Mouse (Mus musculus) liver, embryonic 12.5 days (tissue): ENCODE measurements at regions not wholly inside any gene's neighbourhood (a gene's known extent, or its start where the extent isn't known, plus 50 kb on each side); places are given as distances from the start of the nearest gene placed in this dataset.

Source experiments
- ATAC-seq: fragments of 200-750 bp; cut with Nextera tagmentation; 2 replicates; pipeline ENCODE4 v1.8.0; 2017; ENCODE audit warnings: moderate number of reproducible peaks, mild to moderate bottlenecking, moderate library complexity
- H3K27ac ChIP-seq: fragments of 300-500 bp; sonication (generic); 2 replicates; pipeline ENCODE4 v1.5.1; 2016; ENCODE audit warnings: mild to moderate bottlenecking
- H3K27me3 ChIP-seq: fragments of 300-500 bp; sonication (generic); replicated peaks from 2 replicates; pipeline ENCODE4 v1.6.1; 2016; ENCODE audit warnings: mild to moderate bottlenecking, moderate library complexity
- H3K36me3 ChIP-seq: fragments of 300-500 bp; sonication (generic); 2 replicates; pipeline ENCODE4 v1.6.1; 2016; ENCODE audit warnings: mild to moderate bottlenecking, moderate library complexity
- H3K4me1 ChIP-seq: fragments of 300-500 bp; sonication (generic); 2 replicates; pipeline ENCODE4 v1.6.1; 2016
- H3K4me2 ChIP-seq: fragments of 300-500 bp; sonication (generic); 2 replicates; pipeline ENCODE4 v1.6.1; 2016; ENCODE audit warnings: mild to moderate bottlenecking, moderate library complexity
- H3K4me3 ChIP-seq: fragments of 300-500 bp; sonication (generic); 2 replicates; pipeline ENCODE4 v1.5.1; 2016; ENCODE audit warnings: mild to moderate bottlenecking, moderate library complexity
- H3K9ac ChIP-seq: fragments of 300-500 bp; sonication (generic); 2 replicates; pipeline ENCODE4 v1.6.1; 2016; ENCODE audit warnings: mild to moderate bottlenecking, moderate library complexity
- H3K9me3 ChIP-seq: fragments of 300-500 bp; sonication (generic); replicated peaks from 2 replicates; pipeline ENCODE4 v1.6.1; 2016; ENCODE audit warnings: mild to moderate bottlenecking, moderate library complexity
- WGBS: fragments of 180-500 bp; shearing (Covaris S2); methylation state at CpG from one replicate; pipeline ENCODE4 v1.1.7; 2016; ENCODE audit not compliant: insufficient replicate concordance; 5-methylcytosine and 5-hydroxymethylcytosine counted together

DNA sequence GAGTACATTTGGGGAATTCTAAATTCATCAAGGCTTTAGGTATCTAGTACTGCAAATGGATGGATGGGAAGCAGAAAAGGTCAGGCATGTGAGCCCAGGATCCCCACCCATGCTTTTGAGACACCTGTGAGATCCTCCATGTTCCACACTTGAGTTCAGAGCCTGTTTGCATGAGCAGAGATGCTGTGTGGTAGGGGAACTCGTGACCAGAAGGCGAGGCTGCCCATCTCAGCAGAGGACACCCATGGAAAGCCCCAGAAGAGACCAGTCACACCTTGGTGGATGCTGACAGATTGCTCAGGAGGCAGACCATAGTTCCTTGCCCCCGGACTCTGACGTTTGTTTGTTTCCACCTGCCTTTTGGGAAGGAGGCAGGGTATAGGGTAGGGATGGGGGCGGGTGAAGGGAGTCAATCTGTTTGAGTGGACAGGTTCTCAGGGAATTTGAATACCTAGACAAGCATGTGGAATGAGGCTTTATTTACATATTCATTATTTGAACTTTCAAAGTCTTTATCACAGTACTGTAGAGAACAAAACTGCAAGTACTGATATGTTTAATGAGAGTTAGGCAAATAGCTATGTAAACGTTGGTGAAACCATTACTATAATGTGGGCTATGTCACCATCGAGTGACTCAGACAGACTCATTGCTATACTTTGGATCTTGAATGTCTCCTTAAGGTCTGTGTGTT is 278.5 kb downstream of the Dhx35 start:
- no peaks in the 10 kb centered on the region for H3K9me3 ChIP-seq
- H3K4me1 ChIP-seq: no peaks in the 10 kb centered on the region
- no peaks in the 10 kb centered on the region for H3K27me3 ChIP-seq
- H3K27ac ChIP-seq: no peak overlapping the region
- ATAC-seq: no peak
- H3K9ac ChIP-seq: no peak overlapping the region
- 70% methylated on average over 7 of the region's 7 CpGs for WGBS
- H3K4me2 ChIP-seq: no peak overlapping the region
- H3K4me3 ChIP-seq: no peak overlapping the region
- H3K36me3 ChIP-seq: no peaks in the 10 kb centered on the region

DNA sequence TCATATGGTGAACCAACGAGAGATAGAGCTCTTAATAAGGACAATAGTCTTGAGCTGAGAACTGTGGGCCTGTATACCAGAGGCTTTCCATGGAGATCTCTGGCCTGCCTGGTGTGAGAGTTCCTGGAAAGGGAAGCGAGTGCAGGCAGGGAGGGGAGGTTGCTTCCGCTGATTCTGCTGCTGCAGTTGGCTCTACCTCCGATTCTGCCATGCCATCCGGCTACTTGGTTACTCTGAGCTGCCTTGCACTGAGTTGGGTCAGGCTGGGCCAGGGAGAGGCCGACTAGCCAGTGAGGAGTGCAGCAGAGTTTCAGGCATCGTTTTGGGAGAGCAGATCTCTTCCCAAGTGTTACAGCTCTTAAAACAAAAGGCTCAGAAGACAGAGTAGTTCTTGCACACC is 285.2 kb downstream of the Dhx35 start:
- 49% methylated on average over 7 of the region's 7 CpGs for WGBS
- Histone ChIP-seq H3K27ac (no peak overlapping the region), H3K9ac (no peak overlapping the region), H3K36me3 (no peaks in the 10 kb centered on the region), H3K9me3 (no peaks in the 10 kb centered on the region), H3K4me3 (no peak overlapping the region), H3K27me3 (no peaks in the 10 kb centered on the region), H3K4me1 (no peaks in the 10 kb centered on the region), H3K4me2 (no peak overlapping the region)
- ATAC-seq: no peak

DNA sequence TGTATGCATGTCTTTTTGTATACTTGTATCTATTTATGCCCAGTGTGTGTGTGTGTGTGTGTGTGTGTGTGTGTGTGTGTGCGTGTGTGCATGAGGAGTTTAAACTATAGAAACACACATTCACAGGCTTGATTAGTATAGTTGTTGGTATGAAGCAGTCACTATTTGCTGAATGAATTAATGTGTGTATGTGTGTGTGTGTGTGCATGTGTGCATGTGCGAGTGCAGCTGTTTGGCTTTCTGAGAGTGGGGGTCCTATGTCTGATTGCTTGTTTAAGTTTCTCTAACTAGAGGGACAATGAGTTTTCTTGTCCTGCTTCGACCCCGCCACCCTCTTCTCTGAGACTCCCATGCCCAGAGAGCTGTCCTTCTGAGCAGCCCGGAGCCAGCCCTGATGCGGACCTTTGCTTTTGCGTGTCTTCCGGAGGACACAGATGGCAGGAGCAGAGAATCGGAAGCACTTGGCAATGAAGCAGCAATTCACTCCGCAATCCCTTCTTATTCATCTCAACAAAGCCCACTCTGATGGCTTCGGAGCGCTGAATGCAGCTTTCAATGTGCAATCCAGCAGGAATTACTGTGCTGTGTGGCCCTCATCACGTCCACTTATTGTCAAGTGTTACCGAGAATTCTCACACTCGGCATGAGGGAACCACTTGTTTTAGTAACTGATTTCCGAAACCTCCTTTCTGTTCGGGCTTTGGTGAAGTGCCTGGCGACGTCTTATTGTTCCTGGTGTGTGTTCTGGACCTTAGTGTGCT is 286.4 kb downstream of the Dhx35 start:
- Histone ChIP-seq H3K27me3 (no peaks in the 10 kb centered on the region), H3K4me1 (no peaks in the 10 kb centered on the region), H3K4me2 (no peak overlapping the region), H3K9me3 (no peaks in the 10 kb centered on the region), H3K4me3 (no peak overlapping the region), H3K9ac (no peak overlapping the region), H3K27ac (no peak overlapping the region), H3K36me3 (no peaks in the 10 kb centered on the region)
- 79% methylated on average over 19 of the region's 19 CpGs for WGBS
- ATAC-seq: no peak

DNA sequence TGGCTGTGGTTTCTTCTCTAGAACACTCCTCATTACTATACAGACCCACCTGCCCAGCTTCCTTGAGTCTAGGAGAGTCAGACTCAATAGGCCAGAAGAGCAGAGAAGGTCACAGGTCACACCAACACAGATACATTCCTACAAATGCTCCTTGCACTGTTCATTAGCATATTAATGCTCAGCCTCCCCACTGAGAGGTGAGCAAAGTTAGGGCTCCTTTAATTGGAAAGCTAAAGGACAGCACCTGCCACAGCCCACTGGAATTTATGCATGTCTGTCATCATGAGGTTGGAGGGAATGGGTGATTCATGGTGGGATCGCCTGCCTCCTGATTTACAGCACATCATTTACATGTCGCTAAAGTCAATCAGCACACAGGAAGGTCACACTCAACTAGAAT is 292.2 kb downstream of the Dhx35 start:
- no peaks in the 10 kb centered on the region for H3K27me3 ChIP-seq
- 70% methylated on average over 2 of the region's 2 CpGs for WGBS
- no peak overlapping the region for H3K27ac ChIP-seq
- no peaks in the 10 kb centered on the region for H3K9me3 ChIP-seq
- no peaks in the 10 kb centered on the region for H3K36me3 ChIP-seq
- no peak overlapping the region for H3K4me3 ChIP-seq
- H3K4me1 ChIP-seq: no peaks in the 10 kb centered on the region
- no peak overlapping the region for H3K4me2 ChIP-seq
- no peak for ATAC-seq
- H3K9ac ChIP-seq: no peak overlapping the region

DNA sequence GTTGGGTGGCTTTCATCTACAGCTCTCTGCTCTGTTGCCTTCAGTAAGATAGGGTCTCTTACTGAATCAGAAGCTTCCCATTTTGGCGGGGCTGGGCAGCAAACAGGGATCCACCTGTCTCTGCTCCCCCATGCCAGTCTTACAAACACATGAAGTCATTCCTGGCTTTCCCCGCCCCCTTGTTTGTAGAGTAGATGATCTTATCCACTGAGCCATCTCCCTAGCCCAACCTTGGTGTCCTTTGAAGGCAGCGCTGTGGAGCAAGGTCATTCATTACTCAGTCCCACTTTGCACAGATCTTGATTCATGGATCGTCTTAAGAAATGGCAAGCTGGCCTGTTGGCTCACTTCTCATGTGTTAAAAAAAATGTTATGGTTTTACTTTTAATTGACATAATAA is 293.6 kb downstream of the Dhx35 start:
- no peak overlapping the region for H3K4me2 ChIP-seq
- no peak for ATAC-seq
- no peak overlapping the region for H3K4me3 ChIP-seq
- no peak overlapping the region for H3K9ac ChIP-seq
- 53% methylated on average over 4 of the region's 4 CpGs for WGBS
- H3K9me3 ChIP-seq: no peaks in the 10 kb centered on the region
- H3K27me3 ChIP-seq: no peaks in the 10 kb centered on the region
- H3K4me1 ChIP-seq: no peaks in the 10 kb centered on the region
- H3K27ac ChIP-seq: no peak overlapping the region
- no peaks in the 10 kb centered on the region for H3K36me3 ChIP-seq

DNA sequence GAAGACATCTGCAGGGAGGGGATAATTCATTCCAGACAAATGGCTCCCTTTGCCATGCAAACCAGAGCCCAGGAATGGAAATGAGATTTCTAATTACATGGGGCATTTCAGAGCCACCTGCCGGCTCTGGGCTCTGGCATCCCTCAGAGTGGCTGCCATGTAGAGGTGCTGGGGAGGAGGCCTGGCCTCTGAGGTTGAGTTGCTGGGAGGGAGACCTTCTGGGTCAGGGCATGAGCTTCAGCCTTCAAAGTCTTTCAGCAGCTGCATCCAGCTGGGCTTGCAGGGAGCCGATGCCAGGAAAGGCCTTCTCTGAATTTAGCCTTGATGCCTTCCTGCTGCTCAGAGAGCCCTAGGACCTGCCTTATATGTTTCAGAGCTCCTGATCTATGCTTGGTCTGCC is 302.1 kb downstream of the Dhx35 start:
- Histone ChIP-seq H3K9me3 (no peaks in the 10 kb centered on the region), H3K4me2 (no peak overlapping the region), H3K36me3 (no peaks in the 10 kb centered on the region), H3K27ac (no peak overlapping the region), H3K9ac (no peak overlapping the region), H3K27me3 (no peaks in the 10 kb centered on the region), H3K4me1 (no peaks in the 10 kb centered on the region), H3K4me3 (no peak overlapping the region)
- no peak for ATAC-seq
- WGBS: 53% methylated on average over 2 of the region's 2 CpGs

DNA sequence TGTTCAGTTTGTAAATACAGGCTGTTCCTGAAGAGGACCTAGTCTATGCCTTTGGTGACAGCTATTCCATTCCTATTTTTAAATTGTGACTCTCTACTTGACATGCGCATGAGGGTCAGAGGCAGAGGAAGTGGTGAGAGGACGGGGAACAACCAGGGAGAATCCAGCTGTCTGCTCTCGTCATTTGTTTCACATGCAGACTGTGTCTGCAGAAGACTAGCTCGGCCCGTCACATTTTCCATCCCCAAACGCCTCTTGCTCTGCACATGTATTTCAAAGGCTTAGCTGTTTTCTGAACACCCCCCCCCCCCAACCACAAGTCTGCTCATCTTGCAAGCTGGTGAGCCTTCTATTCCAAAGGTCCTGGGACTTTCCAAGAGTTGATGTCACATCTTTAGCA is 339.4 kb downstream of the Dhx35 start:
- Histone ChIP-seq H3K4me3 (no peak overlapping the region), H3K4me2 (no peak overlapping the region), H3K27me3 (no peaks in the 10 kb centered on the region), H3K9me3 (0 out of 2 replicates have a peak, but pooled peaks cover 14% of the 10 kb centered on the region), H3K36me3 (no peaks in the 10 kb centered on the region), H3K9ac (no peak overlapping the region), H3K27ac (no peak overlapping the region), H3K4me1 (no peaks in the 10 kb centered on the region)
- WGBS: 49% methylated on average over 6 of the region's 6 CpGs
- no peak for ATAC-seq

DNA sequence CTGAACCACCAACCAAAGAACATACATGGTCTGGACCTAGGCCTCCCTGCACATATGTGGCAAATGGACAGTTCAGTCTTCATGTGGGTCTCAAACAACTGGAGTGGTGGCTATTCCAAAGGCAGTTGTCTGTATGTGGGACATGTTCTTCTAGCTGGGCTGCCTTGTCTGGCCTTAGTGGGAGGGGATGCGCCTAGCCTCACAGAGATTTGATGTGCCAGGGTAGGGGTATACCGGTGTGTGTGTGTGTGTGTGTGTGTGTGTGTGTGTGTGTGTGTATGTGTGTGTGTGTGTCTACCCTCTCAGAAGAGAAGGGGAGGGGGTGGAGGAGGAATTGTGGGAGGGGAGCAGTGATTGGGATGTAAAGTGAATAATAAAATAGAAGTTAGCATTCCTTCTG is 344.0 kb downstream of the Dhx35 start:
- no peak overlapping the region for H3K4me3 ChIP-seq
- H3K9me3 ChIP-seq: no peaks in the 10 kb centered on the region
- H3K9ac ChIP-seq: no peak overlapping the region
- H3K4me2 ChIP-seq: no peak overlapping the region
- no peak overlapping the region for H3K27ac ChIP-seq
- no peaks in the 10 kb centered on the region for H3K27me3 ChIP-seq
- no peaks in the 10 kb centered on the region for H3K36me3 ChIP-seq
- H3K4me1 ChIP-seq: no peaks in the 10 kb centered on the region
- WGBS: 74% methylated on average over 2 of the region's 2 CpGs
- ATAC-seq: no peak

DNA sequence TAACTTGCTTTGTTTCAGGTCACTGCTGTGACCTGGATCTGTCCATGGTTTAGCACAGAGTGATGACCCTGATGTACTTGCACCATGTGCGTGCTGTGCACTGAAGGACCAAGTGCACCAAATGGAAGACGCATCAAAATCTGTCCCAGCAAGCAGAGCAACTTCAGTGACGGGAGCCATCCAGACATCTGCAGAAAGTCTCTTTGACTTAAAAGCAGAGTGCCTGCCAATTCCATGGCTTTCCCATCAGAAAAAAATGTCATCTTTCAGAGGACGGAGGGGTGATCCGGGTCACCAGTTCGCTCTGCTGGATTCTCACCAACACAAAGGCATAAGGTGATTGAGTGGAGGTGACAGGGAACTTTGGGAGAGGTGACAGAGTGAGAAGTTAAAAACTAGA is 351.4 kb downstream of the Dhx35 start:
- H3K36me3 ChIP-seq: no peaks in the 10 kb centered on the region; the same call in 1 of the 2 replicates
- H3K27ac ChIP-seq: no peak overlapping the region
- no peaks in the 10 kb centered on the region for H3K27me3 ChIP-seq
- H3K4me3 ChIP-seq: no peak overlapping the region
- WGBS: 70% methylated on average over 6 of the region's 6 CpGs
- no peaks in the 10 kb centered on the region for H3K4me1 ChIP-seq
- no peak overlapping the region for H3K9ac ChIP-seq
- no peak for ATAC-seq
- no peaks in the 10 kb centered on the region for H3K9me3 ChIP-seq
- H3K4me2 ChIP-seq: no peak overlapping the region

DNA sequence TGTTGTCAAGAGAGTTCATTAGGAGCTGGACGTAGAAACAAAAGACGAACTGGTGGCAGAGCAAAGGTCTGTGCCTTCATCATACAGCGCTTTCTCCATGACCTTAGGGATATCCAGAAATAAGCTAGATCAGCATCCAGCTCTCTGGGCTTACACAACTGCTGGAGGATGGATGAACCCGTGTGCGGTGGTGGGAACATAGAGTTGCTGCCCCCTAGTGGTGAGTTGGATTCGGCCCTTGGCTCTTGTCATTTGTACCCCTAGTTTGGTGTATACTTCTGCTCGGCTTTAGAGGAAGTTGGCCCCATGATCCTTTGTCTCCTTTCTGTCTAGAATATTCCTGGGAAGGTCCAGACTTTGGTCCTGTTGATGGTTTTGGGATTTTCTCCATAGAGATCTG is 369.4 kb downstream of the Dhx35 start:
- Histone ChIP-seq H3K27me3 (no peaks in the 10 kb centered on the region), H3K36me3 (no peaks in the 10 kb centered on the region), H3K4me1 (no peaks in the 10 kb centered on the region), H3K9me3 (no peaks in the 10 kb centered on the region), H3K9ac (no peak overlapping the region), H3K4me3 (no peak overlapping the region), H3K4me2 (no peak overlapping the region), H3K27ac (no peak overlapping the region)
- no peak for ATAC-seq
- WGBS: 30% methylated on average over 7 of the region's 7 CpGs

DNA sequence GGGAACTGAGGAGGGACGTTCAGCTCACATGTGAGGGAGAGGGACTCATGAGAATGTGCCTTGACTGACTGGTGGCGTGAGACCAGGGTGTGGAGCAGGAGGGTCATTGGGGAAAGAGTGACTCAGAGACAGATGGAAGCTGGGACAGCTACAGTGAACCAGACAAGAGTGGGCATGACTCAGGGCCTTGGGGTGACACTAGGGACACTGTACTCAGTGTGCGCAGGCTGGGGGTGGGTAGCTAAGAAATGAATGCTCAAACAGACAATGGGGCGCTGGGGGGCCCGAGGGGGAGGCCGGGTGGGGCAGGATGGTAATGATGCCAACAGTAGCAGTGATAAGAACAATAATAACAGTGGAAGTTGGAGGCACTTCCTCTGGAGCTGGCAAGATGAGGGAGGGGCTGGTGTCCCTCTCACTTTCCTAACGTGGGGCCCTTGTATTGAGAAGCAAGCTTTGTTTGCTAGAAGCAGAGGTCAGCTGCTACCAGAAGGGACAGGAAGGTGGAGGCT is 374.0 kb downstream of the Dhx35 start:
- ATAC-seq: no peak

DNA sequence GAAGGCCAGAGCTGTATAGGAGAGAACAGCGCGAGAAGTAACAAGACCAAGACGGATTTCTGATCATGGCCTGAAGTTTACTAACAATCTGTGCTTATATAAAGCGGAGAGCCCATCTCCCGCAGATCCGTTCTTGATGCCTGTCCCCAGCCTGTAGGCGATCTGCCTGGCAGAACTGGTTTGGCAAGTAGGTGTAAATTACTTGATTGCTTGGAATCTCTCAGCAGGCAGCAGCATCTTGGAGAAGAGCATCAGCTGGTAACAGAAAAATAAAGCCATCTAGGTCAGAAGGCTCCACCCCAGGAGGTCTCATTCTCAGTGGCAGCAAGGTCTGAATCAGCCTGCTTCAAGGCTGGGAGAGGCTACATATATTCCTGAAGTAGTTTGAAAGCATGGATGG is 401.5 kb downstream of the Dhx35 start:
- Histone ChIP-seq H3K4me3 (no peak overlapping the region), H3K4me1 (no peaks in the 10 kb centered on the region), H3K36me3 (no peaks in the 10 kb centered on the region), H3K27ac (no peak overlapping the region), H3K9me3 (no peaks in the 10 kb centered on the region), H3K27me3 (no peaks in the 10 kb centered on the region), H3K9ac (no peak overlapping the region), H3K4me2 (no peak overlapping the region)
- WGBS: 28% methylated on average over 7 of the region's 7 CpGs
- no peak for ATAC-seq

More for the DNA sequence above, 374.0 kb downstream of the Dhx35 start:
- WGBS: 35% methylated on average over 7 of the region's 7 CpGs
- H3K27me3 ChIP-seq: no peaks in the 10 kb centered on the region
- H3K9me3 ChIP-seq: no peaks in the 10 kb centered on the region
- no peak overlapping the region for H3K4me2 ChIP-seq
- no peaks in the 10 kb centered on the region for H3K4me1 ChIP-seq
- H3K9ac ChIP-seq: no peak overlapping the region
- no peaks in the 10 kb centered on the region for H3K36me3 ChIP-seq
- H3K4me3 ChIP-seq: no peak overlapping the region
- H3K27ac ChIP-seq: no peak overlapping the region
